Mouse (Mus musculus) brain, embryonic 14.5 days (tissue): ENCODE measurements at regions not wholly inside any gene's neighbourhood (a gene's known extent, or its start where the extent isn't known, plus 50 kb on each side); places are given as distances from the start of the nearest gene placed in this dataset.

ENCODE experiments used
- DNase-seq: peaks from one replicate; pipeline ENCODE4 v3.0.0-alpha.2; 2011; ENCODE audit warnings: low read depth
- CTCF ChIP-seq: fragments of 200-500 bp; IDR thresholded peaks from 2 replicates; pipeline ENCODE4 v1.5.1; 2012; ENCODE audit warnings: inconsistent platforms, mild to moderate bottlenecking, moderate library complexity, borderline replicate concordance; ENCODE audit not compliant: insufficient read depth, insufficient read length; ENCODE audit errors: extremely low read depth
- POLR2A ChIP-seq: fragments of 200-500 bp; IDR thresholded peaks from 2 replicates; pipeline ENCODE4 v1.6.1; 2012; ENCODE audit warnings: mild to moderate bottlenecking, inconsistent platforms, borderline replicate concordance; ENCODE audit not compliant: poor library complexity, insufficient read depth, insufficient read length, severe bottlenecking; ENCODE audit errors: extremely low read depth

DNA sequence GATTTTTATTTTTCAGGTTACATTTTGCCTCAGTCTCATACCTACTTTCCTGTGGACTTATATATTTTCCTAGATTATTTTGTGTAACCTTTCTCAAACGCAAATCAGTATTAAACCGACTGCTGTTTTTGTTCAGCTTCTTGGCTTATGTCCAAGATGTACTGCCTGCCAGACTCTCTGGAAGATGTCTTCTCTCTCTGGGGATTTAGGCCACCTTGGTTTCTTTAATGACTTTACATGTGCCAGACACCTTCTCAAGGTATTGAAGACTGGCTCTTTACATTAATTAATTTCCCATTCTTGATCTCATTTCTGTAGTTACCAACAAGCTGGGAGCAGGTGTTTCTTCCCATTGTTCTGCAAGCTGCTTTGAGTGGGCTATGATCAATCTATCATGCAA lies 1605.0 kb upstream of the Aga start:
- DNase-seq = peak; percentile 73
- TF ChIP-seq POLR2A (no peak), CTCF (no peak)

- no peak for TF ChIP-seq POLR2A
- no peak for TF ChIP-seq CTCF
- DNase-seq = no peak
Observed at GRCm38 (mm10) chr8:51910351-51910750, 1601.2 kb upstream of the Aga start.

- TF ChIP-seq POLR2A = no peak
- TF ChIP-seq CTCF = no peak
- no peak for DNase-seq
Observed at GRCm38 (mm10) chr8:51944876-51945275, 1566.7 kb upstream of the Aga start.

- no peak for TF ChIP-seq CTCF
- no peak for TF ChIP-seq POLR2A
- DNase-seq = peak; percentile 3
Observed at GRCm38 (mm10) chr8:51962516-51962915, 1549.0 kb upstream of the Aga start.

DNA sequence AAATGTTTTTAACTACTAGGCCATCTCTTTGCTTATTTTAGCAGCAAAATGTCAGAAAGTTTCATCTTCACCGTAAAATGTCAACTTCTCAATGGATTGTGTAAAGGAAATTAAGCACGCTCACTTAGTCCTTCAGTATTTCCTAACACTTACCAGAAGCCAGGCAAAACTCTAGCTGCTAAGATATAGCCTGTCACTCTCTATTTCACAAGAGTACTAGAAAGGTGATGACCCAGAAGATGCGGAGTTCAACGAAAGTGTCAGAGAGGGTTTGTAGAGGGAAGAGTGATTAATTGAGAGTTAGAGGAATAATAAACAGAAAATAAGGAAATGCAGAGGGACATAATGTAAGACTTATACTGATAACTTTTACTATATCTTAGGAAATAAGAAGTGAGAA lies 1509.8 kb upstream of the Aga start:
- TF ChIP-seq POLR2A (no peak), CTCF (no peak)
- DNase-seq = no peak
